Mouse (Mus musculus) heart, embryonic 15.5 days (tissue): Measurements from ENCODE around the gene Ctsz. TPM values are rescaled to one million over a fixed set of nuclear protein-coding genes. Genes with fewer than 3 reads are reported as not detected.

Source experiments
- ATAC-seq: fragments of 200-750 bp; cut with Nextera tagmentation; replicated peaks from 2 replicates; pipeline ENCODE4 v1.8.0; 2017; ENCODE audit warnings: low read depth, moderate TSS enrichment; ENCODE audit not compliant: insufficient number of reproducible peaks, insufficient read depth, low FRiP score
- H3K27ac ChIP-seq: fragments of 300-500 bp; sonication (generic); 2 replicates; pipeline ENCODE4 v1.5.1; 2015; ENCODE audit warnings: mild to moderate bottlenecking, inconsistent platforms
- H3K27me3 ChIP-seq: fragments of 300-500 bp; sonication (generic); 2 replicates; pipeline ENCODE4 v1.6.1; 2015; ENCODE audit warnings: inconsistent platforms
- H3K36me3 ChIP-seq: fragments of 300-500 bp; sonication (generic); 2 replicates; pipeline ENCODE4 v1.6.1; 2015; ENCODE audit warnings: mild to moderate bottlenecking, inconsistent platforms
- H3K4me1 ChIP-seq: fragments of 300-500 bp; sonication (generic); replicated peaks from 2 replicates; pipeline ENCODE4 v1.6.1; 2015; ENCODE audit warnings: inconsistent platforms
- H3K4me2 ChIP-seq: fragments of 300-500 bp; sonication (generic); 2 replicates; pipeline ENCODE4 v1.6.1; 2015; ENCODE audit warnings: inconsistent platforms, mild to moderate bottlenecking, moderate library complexity
- H3K4me3 ChIP-seq: fragments of 300-500 bp; sonication (generic); 2 replicates; pipeline ENCODE4 v1.5.1; 2015; ENCODE audit warnings: mild to moderate bottlenecking, inconsistent platforms
- H3K9ac ChIP-seq: fragments of 300-500 bp; sonication (generic); 2 replicates; pipeline ENCODE4 v1.6.1; 2015; ENCODE audit warnings: mild to moderate bottlenecking, inconsistent platforms
- H3K9me3 ChIP-seq: fragments of 300-500 bp; sonication (generic); replicated peaks from 2 replicates; pipeline ENCODE4 v1.6.1; 2016; ENCODE audit warnings: inconsistent platforms
- WGBS: fragments of 180-500 bp; shearing (Covaris S2); methylation state at CpG from one replicate; pipeline ENCODE4 v1.1.7; 2015; ENCODE audit warnings: mixed read lengths; 5-methylcytosine and 5-hydroxymethylcytosine counted together
- polyA plus RNA-seq: library from polyadenylated mRNA; unstranded; fragments of >200 nt; fragmentation: Nextera tagmentation; extraction: Ambion mirVana; gene quantifications from 2 replicates; pipeline ENCODE4 v1.2.1, GENCODE M21; 2015

Gene Ctsz
- polyA plus RNA-seq, 1 experiment from 2014 or later: 99.5 TPM

- Histone ChIP-seq H3K9ac (no peak overlapping the region), H3K27me3 (no peaks in the 10 kb centered on the region), H3K4me1 (no peaks in the 10 kb centered on the region), H3K9me3 (no peaks in the 10 kb centered on the region), H3K4me3 (no peak overlapping the region), H3K36me3 (no peaks in the 10 kb centered on the region), H3K27ac (no peak overlapping the region), H3K4me2 (no peak overlapping the region)
- no peak for ATAC-seq
- 76% methylated on average over 9 of the region's 9 CpGs for WGBS
These were observed 46.3 kb downstream of the Ctsz start for GRCm38 (mm10) chr2:174392554-174392953.

- ATAC-seq: no peak
- no peak overlapping the region for H3K4me3 ChIP-seq
- H3K27me3 ChIP-seq: no peaks in the 10 kb centered on the region
- H3K9ac ChIP-seq: no peak overlapping the region
- no peaks in the 10 kb centered on the region for H3K4me1 ChIP-seq
- H3K36me3 ChIP-seq: no peaks in the 10 kb centered on the region
- no peaks in the 10 kb centered on the region for H3K9me3 ChIP-seq
- WGBS: 83% methylated on average over 3 of the region's 3 CpGs
- H3K27ac ChIP-seq: no peak overlapping the region
- H3K4me2 ChIP-seq: no peak overlapping the region
These were observed 46.9 kb downstream of the Ctsz start for GRCm38 (mm10) chr2:174391936-174392335.

GRCm38 (mm10) chr2:174381021-174381420, 57.8 kb downstream of the Ctsz start:
- H3K36me3 ChIP-seq: no peaks in the 10 kb centered on the region
- no peaks in the 10 kb centered on the region for H3K4me1 ChIP-seq
- no peaks in the 10 kb centered on the region for H3K27me3 ChIP-seq
- H3K4me3 ChIP-seq: no peak overlapping the region
- no peak overlapping the region for H3K4me2 ChIP-seq
- WGBS: 82% methylated on average over 9 of the region's 9 CpGs
- H3K9me3 ChIP-seq: no peaks in the 10 kb centered on the region
- no peak overlapping the region for H3K27ac ChIP-seq
- no peak for ATAC-seq
- no peak overlapping the region for H3K9ac ChIP-seq

Other genes with a start within 250 kb of the Ctsz start
- 1,401 and 1,438 TPM in 2 replicates for gene Gnas, start 154.7 kb downstream of the Ctsz start, polyA plus RNA-seq
- 17.1 and 32.0 TPM in 2 replicates for gene Gm20721, start 92.3 kb downstream of the Ctsz start, polyA plus RNA-seq
- 66.1 and 82.9 TPM in 2 replicates for gene Nelfcd, start 23.2 kb downstream of the Ctsz start, polyA plus RNA-seq
- gene Tubb1, start 11.7 kb upstream of the Ctsz start, polyA plus RNA-seq: 3.8 and 3.9 TPM in 2 replicates
- gene Atp5e, start 25.1 kb upstream of the Ctsz start, polyA plus RNA-seq: 872 and 1,283 TPM in 2 replicates
- 131 and 135 TPM in 2 replicates for gene Prelid3b, start 34.0 kb upstream of the Ctsz start, polyA plus RNA-seq
- gene Zfp831, start 204.5 kb upstream of the Ctsz start, polyA plus RNA-seq: 0.01 TPM in 1 of 2 replicates, not detected in the other